Mouse (Mus musculus) spleen, adult 2 months (tissue): ENCODE measurements around the gene Zfp663. TPM values are rescaled to one million over a fixed set of nuclear protein-coding genes. Genes with fewer than 3 reads are reported as not detected.

Source experiments
- DNase-seq, 2 experiments: peaks; one replicate each; pipeline versions ENCODE4 v3.0.0 to v3.0.0-alpha.2; 2012 to 2021; ENCODE audit warnings: low spot score in 2 of 2, low read depth in 1 of 2
- H3K27ac ChIP-seq: fragments of 200-500 bp; 2 replicates; pipeline ENCODE4 v1.5.1; 2012; ENCODE audit warnings: low read length, inconsistent platforms; ENCODE audit not compliant: insufficient read depth
- H3K27me3 ChIP-seq: fragments of 200-500 bp; 2 replicates; pipeline ENCODE4 v1.6.1; 2012; ENCODE audit warnings: mild to moderate bottlenecking, moderate library complexity, low read length, inconsistent platforms; ENCODE audit not compliant: control insufficient read depth, insufficient read depth
- H3K36me3 ChIP-seq: fragments of 200-500 bp; 2 replicates; pipeline ENCODE4 v1.6.1; 2012; ENCODE audit warnings: mild to moderate bottlenecking, low read length, inconsistent platforms; ENCODE audit not compliant: control insufficient read depth, insufficient read depth
- H3K4me1 ChIP-seq: fragments of 200-500 bp; 2 replicates; pipeline ENCODE4 v1.6.1; 2011; ENCODE audit warnings: inconsistent platforms; ENCODE audit not compliant: control insufficient read depth, insufficient read depth, insufficient read length
- H3K4me3 ChIP-seq: fragments of 200-500 bp; 2 replicates; pipeline ENCODE4 v1.5.1; 2011; ENCODE audit warnings: mild to moderate bottlenecking, inconsistent platforms; ENCODE audit not compliant: insufficient read depth, insufficient read length; ENCODE audit errors: extremely low read depth
- CTCF ChIP-seq: fragments of 200-500 bp; IDR thresholded peaks from 2 replicates; pipeline ENCODE4 v1.5.1; 2011; ENCODE audit warnings: mild to moderate bottlenecking, inconsistent platforms; ENCODE audit not compliant: insufficient read depth, insufficient read length, insufficient replicate concordance; ENCODE audit errors: extremely low read depth
- POLR2A ChIP-seq: fragments of 200-500 bp; IDR thresholded peaks from 2 replicates; pipeline ENCODE4 v1.6.1; 2011; ENCODE audit warnings: low read depth, low read length, inconsistent platforms
- WGBS: fragments of 180-500 bp; shearing (Covaris S2); methylation state at CpG from one replicate; pipeline ENCODE4 v1.1.7; 2018; 5-methylcytosine and 5-hydroxymethylcytosine counted together
- polyA plus RNA-seq: library from polyadenylated mRNA; depleted of rRNA; stranded (reverse); fragments of >200 nt; gene quantifications from 2 replicates; pipeline ENCODE4 v1.2.3, GENCODE M21; 2012; rRNA removed

Zfp663 gene
- polyA plus RNA-seq, 1 experiment: 0.13 TPM

DNA sequence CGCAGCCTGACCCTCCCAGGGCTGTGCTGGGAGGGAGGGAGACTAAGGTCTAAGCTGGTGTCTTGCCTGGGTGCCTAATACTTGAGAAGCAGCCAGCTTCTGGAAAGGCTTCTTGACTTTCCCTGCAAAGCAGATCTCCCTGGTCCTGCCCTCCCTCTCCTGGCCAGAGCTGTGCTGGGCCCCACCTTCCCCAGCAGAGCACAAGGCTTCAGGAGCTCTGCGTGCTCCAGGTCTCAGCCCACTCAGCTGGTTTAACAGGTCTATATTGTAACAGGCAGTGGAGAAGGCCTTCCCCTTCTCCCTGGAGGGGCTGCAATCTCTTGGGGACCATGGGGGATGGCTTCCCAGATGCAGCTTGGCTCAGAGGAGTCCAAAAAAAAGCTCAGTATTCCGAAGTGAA is 67.1 kb downstream of the Zfp663 start:
- Histone ChIP-seq H3K36me3 (peaks cover 41% of the 10 kb centered on the region), H3K4me1 (no peaks in the 10 kb centered on the region), H3K27me3 (no peaks in the 10 kb centered on the region), H3K27ac (no peak overlapping the region), H3K4me3 (no peak overlapping the region)
- DNase-seq: no peak
- TF ChIP-seq CTCF (no peak), POLR2A (no peak)
- WGBS: 94% methylated on average over 3 of the region's 3 CpGs

Other genes with a start within 250 kb of the Zfp663 start
- gene Cdh22, start 133.9 kb downstream of the Zfp663 start, polyA plus RNA-seq: 1.3 and 1.6 TPM in 2 replicates
- 77.7 and 99.2 TPM in 2 replicates for gene Slc35c2, start 80.9 kb downstream of the Zfp663 start, polyA plus RNA-seq
- 62.3 and 91.0 TPM in 2 replicates for gene Elmo2, start 42.2 kb downstream of the Zfp663 start, polyA plus RNA-seq
- 0.39 and 0.47 TPM in 2 replicates for gene Zfp334, start 19.5 kb upstream of the Zfp663 start, polyA plus RNA-seq
- gene Ocstamp, start 31.7 kb upstream of the Zfp663 start, polyA plus RNA-seq: 1.6 and 1.7 TPM in 2 replicates
- gene Slc13a3, start 104.5 kb upstream of the Zfp663 start, polyA plus RNA-seq: 0.94 and 1.4 TPM in 2 replicates
- gene Trp53rka, start 124.6 kb upstream of the Zfp663 start, polyA plus RNA-seq: 15.6 and 26.4 TPM in 2 replicates
- 0.83 and 1.3 TPM in 2 replicates for gene Slc2a10, start 135.1 kb upstream of the Zfp663 start, polyA plus RNA-seq
- 6.0 and 7.0 TPM in 2 replicates for gene Eya2, start 226.3 kb upstream of the Zfp663 start, polyA plus RNA-seq